Mouse (Mus musculus) MEL (cell line): ENCODE results near the gene Lect2.

Experiments used
- CHD2 ChIP-seq: IDR thresholded peaks from 2 replicates; pipeline ENCODE4 v1.6.1; 2011; ENCODE audit warnings: low read length, improper control_type of control experiment
- CTCF ChIP-seq, 3 experiments: IDR thresholded peaks in 2 of 3; conservative IDR thresholded peaks in 1 of 3; 2 replicates each; pipeline ENCODE4 v1.5.1; 2011 to 2012; ENCODE audit warnings: low read length in 3 of 3, low read depth in 2 of 3, mild to moderate bottlenecking in 2 of 3, improper control_type of control experiment in 1 of 3, inconsistent platforms in 1 of 3, mixed read lengths in 1 of 3, moderate library complexity in 1 of 3; ENCODE audit not compliant: control insufficient read depth in 1 of 3, insufficient read depth in 1 of 3, poor library complexity in 1 of 3, severe bottlenecking in 1 of 3
- E2F4 ChIP-seq: IDR thresholded peaks from 2 replicates; pipeline ENCODE4 v1.6.1; 2011; ENCODE audit warnings: low read depth, low read length, improper control_type of control experiment, borderline replicate concordance
- GABPA ChIP-seq: IDR thresholded peaks from 2 replicates; pipeline ENCODE4 v1.6.1; 2012; ENCODE audit warnings: low read depth, mild to moderate bottlenecking, inconsistent platforms, low read length, improper control_type of control experiment, moderate library complexity
- GATA1 ChIP-seq: IDR thresholded peaks from 2 replicates; pipeline ENCODE4 v1.6.1; 2011; ENCODE audit warnings: low read depth, low read length, improper control_type of control experiment
- MAZ ChIP-seq: IDR thresholded peaks from 2 replicates; pipeline ENCODE4 v1.6.1; 2012; ENCODE audit warnings: low read depth, mild to moderate bottlenecking, inconsistent platforms, low read length, improper control_type of control experiment
- NELFE ChIP-seq: IDR thresholded peaks from 2 replicates; pipeline ENCODE4 v1.6.1; 2011; ENCODE audit warnings: low read depth, low read length, improper control_type of control experiment
- POLR2A ChIP-seq, 2 experiments: IDR thresholded peaks; 2 replicates each; pipeline ENCODE4 v1.6.1; 2011 to 2012; ENCODE audit warnings: low read length in 2 of 2, mild to moderate bottlenecking in 2 of 2, control low read depth in 1 of 2, improper control_type of control experiment in 1 of 2, low read depth in 1 of 2, moderate library complexity in 1 of 2; ENCODE audit not compliant: control insufficient read depth in 1 of 2, insufficient read depth in 1 of 2, poor library complexity in 1 of 2
- POLR2AphosphoS5 ChIP-seq: IDR thresholded peaks from 2 replicates; pipeline ENCODE4 v1.6.1; 2012; ENCODE audit warnings: low read depth, borderline replicate concordance, mild to moderate bottlenecking, inconsistent platforms, low read length, moderate library complexity, mixed read lengths
- TAL1 ChIP-seq: IDR thresholded peaks from 2 replicates; pipeline ENCODE4 v1.6.1; 2012; ENCODE audit warnings: mild to moderate bottlenecking, inconsistent platforms, low read length, moderate library complexity, mixed read lengths
- USF1 ChIP-seq: IDR thresholded peaks from 2 replicates; pipeline ENCODE4 v1.6.1; 2014; ENCODE audit warnings: low read depth, mild to moderate bottlenecking, inconsistent platforms, low read length, improper control_type of control experiment, moderate library complexity
- ZKSCAN1 ChIP-seq: IDR thresholded peaks from 2 replicates; pipeline ENCODE4 v1.6.1; 2012; ENCODE audit warnings: low read depth, mild to moderate bottlenecking, inconsistent platforms, low read length, improper control_type of control experiment, moderate library complexity
- ZMIZ1 ChIP-seq: IDR thresholded peaks from 2 replicates; pipeline ENCODE4 v1.6.1; 2012; ENCODE audit warnings: low read depth, mild to moderate bottlenecking, inconsistent platforms, low read length, improper control_type of control experiment, moderate library complexity
- ZNF384 ChIP-seq: IDR thresholded peaks from 2 replicates; pipeline ENCODE4 v1.6.1; 2012; ENCODE audit warnings: low read depth, mild to moderate bottlenecking, inconsistent platforms, low read length, improper control_type of control experiment

DNA sequence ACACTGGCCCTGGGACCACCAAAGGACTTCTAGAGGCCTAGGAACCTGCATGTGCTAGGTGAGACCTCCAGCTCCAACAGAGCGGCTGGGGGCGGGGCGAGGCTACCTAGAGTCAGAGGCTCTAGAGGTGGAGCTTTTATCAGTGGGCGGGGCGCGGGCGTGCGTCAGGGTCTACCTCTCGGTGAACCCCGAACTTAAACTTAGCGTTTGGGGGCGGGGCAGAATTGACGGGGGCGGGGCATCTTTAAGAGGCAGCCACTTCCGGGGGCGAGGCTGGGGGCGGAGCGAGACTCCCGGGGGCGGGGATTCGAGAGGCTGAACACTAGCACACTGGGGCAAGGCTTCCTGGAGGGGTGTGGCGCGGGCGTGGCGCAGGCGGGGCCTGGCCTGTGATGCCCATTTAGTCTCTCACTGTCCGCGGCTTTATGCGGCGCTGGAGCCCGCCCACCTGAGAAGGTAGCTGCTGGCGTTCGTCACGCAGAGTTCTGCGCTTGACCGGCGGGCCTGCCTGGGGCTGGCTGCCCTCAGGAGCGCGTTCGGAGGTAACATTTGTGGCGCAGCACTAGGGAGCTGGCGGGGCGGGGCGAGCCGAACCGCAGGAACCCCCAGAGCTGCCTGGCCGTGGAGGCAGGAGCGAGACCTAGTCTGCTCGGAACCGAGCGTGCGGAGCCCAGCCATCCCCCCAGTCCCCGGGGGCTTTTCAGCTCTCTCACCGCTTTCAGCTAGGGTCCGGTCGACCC is 26.1 kb downstream of the Lect2 start, which contains the start of gene Fbxl21:
- no peak for TF ChIP-seq USF1
- TF ChIP-seq CTCF (IDR thresholded peaks at IDR 0.05 in 2 of 3, conservative IDR thresholded peaks at IDR 0.05 in 1 of 3; ENCODE audit: control insufficient read depth in 1 of 3, insufficient read depth in 1 of 3, low read depth in 2 of 3, low read length in 3 of 3, poor library complexity in 1 of 3, severe bottlenecking in 1 of 3): no peak
- no peak for TF ChIP-seq POLR2A (IDR thresholded peaks at IDR 0.05; ENCODE audit: control insufficient read depth in 1 of 2, insufficient read depth in 1 of 2, low read depth in 1 of 2, low read length in 2 of 2, poor library complexity in 1 of 2)
- TF ChIP-seq ZNF384: no peak
- no peak for TF ChIP-seq ZMIZ1
- no peak for TF ChIP-seq POLR2AphosphoS5
- no peak for TF ChIP-seq GABPA
- no peak for TF ChIP-seq TAL1
- TF ChIP-seq GATA1: no peak
- TF ChIP-seq E2F4: no peak
- TF ChIP-seq ZKSCAN1: no peak
- no peak for TF ChIP-seq CHD2
- no peak for TF ChIP-seq NELFE
- no peak for TF ChIP-seq MAZ
